Mouse (Mus musculus) cerebellum, postnatal 36 days (tissue): Measurements from ENCODE around the gene A430078G23Rik.
A peak's percentile ranks its signal among the peaks of the same experiment; 100 is the strongest.

Experiments
- DNase-seq, 2 experiments: peaks; one replicate each; pipeline ENCODE4 v3.0.0; 2021 to 2022; ENCODE audit warnings: mixed read lengths in 2 of 2

A430078G23Rik gene

GRCm38 (mm10) chr8:3350747-3351146, 2.5 kb upstream of the A430078G23Rik start:
- no peak for DNase-seq

- no peak for DNase-seq
These were observed 500 bp upstream of the A430078G23Rik start for GRCm38 (mm10) chr8:3352715-3353114.

GRCm38 (mm10) chr8:3353811-3354442, 712 bp downstream of the A430078G23Rik start:
- DNase-seq: no peak

GRCm38 (mm10) chr8:3354443-3354812, 1.2 kb downstream of the A430078G23Rik start:
- no peak for DNase-seq

DNA sequence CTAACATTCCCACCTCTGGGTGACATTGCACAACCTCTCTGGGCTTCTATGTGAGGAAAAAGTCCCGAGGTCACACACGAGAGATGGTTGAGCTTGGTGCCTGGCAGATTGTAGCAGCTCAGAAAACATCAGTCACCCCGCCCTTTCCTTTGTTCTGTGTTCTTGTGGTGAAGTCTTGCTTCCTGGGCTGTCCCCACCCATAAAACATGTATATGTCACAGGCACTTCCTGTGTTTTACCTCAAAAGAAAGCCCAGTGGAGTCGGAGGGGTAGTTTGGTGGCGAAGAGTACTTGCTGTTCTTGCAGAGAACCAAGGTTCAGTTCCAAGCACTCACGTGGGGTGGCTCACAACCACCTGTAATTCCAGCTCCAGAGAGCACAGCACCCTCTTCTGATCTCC, 2.4 kb downstream of the A430078G23Rik start:
- DNase-seq: no peak

GRCm38 (mm10) chr8:3358060-3358459, 4.8 kb downstream of the A430078G23Rik start:
- peak; percentile 89 to 90 for DNase-seq

DNA sequence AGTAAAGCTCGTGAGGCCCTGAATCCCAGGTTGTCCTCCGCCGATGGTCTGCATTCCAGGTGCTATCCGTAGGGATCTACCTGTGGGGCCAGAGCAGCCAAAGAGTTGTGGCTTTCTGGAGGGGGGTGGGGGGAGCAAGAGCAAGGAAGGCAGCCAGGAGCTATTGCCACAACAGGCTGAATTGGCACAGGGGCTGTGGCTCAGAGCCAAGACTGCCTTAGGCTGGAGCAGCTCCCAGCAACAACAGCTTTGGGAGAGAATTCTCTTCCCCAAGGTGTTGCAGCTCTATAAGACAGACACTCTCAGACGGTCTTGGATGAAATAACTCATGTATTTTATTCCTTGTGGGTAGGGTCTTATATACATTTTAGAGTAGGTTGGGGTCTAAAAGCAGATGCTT, 13.9 kb downstream of the A430078G23Rik start:
- DNase-seq: no peak

DNA sequence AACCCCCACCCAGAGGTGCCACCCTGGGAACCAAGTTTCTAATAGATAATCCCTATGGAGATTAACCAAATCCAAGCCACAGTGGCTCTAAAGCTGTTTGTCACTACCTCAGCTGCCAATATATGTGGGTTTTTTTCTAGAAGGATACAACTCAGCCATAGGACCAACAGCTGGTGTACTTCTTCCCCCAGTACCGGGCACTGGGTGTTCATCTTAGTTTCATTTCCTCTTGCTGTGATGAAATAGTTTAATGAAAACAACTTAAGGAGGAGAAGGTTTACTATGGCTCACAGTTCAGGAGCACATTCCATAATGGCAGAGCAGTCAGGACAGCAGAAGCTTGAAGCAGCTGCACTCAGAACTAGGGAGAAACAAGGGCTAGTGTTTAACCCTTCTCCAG, 14.9 kb downstream of the A430078G23Rik start:
- no peak for DNase-seq

DNA sequence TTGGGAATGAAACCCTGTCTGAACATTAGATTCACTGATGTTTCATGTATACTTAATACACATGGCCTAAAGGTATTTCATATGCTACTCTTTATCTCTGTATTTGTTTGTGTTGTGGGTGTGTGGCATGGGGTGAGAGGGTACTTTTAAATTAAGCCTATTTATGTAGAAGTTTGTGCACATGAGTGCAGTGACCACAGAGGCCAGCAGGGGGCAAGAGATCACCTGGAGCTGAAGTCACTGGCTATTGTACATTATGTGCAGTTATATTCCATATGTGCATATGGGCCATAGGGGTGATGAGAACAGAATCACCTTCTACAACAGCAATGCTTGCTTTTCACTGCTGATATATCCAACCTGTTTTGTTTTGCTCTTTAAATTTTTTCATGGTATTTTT, 22.5 kb downstream of the A430078G23Rik start:
- no peak for DNase-seq

DNA sequence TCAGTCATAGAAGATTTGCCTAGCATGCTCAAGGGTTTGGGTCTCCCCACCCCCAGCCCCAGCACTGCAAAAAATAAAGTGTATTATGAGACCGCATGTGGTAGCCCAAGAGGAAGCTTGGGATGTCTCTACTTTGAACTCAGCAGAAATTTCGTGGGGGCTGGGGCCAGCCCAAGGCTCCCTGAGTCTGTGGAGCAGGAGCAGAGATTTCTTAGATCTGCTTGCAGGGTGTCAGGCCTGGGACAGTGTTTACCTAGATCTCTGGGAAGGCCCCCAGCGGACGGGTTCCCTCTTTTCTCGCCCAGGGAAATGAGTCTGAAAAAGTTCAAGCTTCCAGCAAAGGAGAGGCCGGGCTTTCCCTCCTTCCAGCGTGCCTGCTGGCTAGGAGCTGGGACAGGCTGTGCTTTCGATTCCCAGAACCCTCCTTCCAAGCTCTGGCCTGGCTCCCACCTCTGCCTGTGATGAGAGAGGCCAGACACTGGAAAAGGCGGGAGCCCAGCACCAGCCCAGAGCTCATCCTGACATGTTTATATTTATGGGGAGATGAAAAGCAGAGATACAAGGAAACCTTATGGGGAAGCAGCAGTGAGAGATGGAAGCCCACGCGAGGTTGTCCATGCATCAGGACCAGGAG, 23.5 kb downstream of the A430078G23Rik start:
- DNase-seq: no peak

- DNase-seq: peak; percentile 52 to 57
These were observed 34.1 kb downstream of the A430078G23Rik start for GRCm38 (mm10) chr8:3387286-3387685.

GRCm38 (mm10) chr8:3388591-3389338, 35.5 kb downstream of the A430078G23Rik start:
- no peak for DNase-seq

GRCm38 (mm10) chr8:3389506-3389905, 36.3 kb downstream of the A430078G23Rik start:
- DNase-seq: no peak

DNA sequence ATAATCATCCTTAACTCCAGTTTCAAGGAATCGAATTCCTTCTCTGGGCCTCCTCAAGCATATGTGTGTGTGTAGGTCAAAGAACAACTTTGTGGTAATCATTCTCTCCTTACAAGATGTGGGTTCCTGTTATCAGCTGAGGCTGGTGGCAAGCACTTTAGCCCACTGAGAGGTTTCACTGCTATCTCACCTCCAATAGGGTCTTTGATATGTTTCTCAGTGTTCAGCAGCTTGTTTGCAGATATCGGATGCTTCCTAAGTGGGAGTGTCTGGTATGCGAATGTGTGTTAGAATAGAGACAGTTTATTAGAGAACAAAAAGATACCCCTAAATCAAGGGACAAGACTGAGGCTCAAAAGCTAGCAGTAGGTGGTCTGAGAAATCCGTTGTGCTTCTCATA, 39.1 kb downstream of the A430078G23Rik start:
- DNase-seq: no peak

- peak; percentile 77 to 86 for DNase-seq
These were observed 39.8 kb downstream of the A430078G23Rik start, which contains the start of gene Arhgef18 for GRCm38 (mm10) chr8:3392771-3393710. Gene Arhgef18 (plus strand): TSS chr8:3393006.

- DNase-seq: no peak
These were observed 41.4 kb downstream of the A430078G23Rik start for GRCm38 (mm10) chr8:3394600-3394999.

DNA sequence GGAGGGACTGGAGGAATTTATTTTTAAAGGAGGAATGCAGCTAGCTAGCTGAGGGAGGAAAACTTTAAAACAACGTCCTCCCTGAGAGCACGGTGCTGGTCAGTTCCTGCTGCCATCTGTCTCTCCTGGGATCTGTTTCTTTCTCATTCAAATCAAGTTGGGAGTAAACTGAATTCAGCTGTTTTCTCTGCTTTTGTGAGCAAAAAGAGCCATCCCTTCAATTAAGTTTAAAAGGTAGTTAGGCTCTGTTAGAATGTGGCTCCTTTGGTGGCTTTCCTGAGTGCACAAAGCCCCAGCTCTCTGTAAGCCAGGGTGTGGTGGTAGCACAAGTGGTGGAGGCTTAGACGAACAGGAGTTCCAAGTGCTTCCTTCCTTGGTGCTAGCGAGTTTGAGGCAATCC, 42.0 kb downstream of the A430078G23Rik start:
- no peak for DNase-seq

GRCm38 (mm10) chr8:3397597-3397996, 44.4 kb downstream of the A430078G23Rik start:
- DNase-seq: no peak

GRCm38 (mm10) chr8:3400509-3400908, 47.3 kb downstream of the A430078G23Rik start:
- no peak for DNase-seq

DNA sequence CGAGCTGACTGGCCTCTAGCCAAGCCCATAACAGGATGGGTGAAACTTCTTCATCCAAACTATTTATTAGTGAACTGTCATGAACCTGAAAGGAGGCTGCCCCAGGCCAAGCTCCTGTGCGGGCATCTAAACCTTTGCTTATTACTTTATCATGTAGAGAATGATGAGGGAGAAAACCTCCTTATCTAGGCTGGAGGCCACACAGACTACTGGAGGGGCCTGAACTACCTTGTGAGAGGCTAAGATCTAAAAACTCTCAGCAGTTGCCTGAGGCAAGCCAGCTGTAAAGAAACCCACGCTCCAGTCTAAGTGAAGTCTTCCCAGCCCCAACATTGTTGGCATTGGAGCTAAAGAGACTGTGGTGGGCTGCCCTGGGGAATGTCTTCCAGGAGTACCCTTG, 54.2 kb downstream of the A430078G23Rik start:
- no peak for DNase-seq

DNA sequence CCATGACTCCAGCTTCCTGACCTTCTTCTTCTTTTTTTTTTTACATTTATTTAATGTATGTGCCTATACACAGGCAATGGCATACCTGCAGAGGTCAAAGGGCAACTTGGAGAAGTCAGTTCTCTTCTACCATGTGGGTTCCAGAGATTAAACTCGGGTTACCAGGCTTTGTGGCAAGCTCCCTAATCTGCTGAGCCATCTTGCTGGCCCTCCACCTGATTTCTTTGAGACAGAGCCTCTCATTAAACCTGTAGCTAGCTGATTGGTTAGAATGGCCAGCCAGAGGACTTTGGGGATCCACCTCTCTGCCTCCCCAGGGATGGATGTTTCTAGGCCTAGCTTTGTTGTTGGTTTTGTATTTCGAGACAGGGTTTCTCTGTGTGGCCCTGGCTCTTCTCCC, 57.9 kb downstream of the A430078G23Rik start:
- DNase-seq: no peak

DNA sequence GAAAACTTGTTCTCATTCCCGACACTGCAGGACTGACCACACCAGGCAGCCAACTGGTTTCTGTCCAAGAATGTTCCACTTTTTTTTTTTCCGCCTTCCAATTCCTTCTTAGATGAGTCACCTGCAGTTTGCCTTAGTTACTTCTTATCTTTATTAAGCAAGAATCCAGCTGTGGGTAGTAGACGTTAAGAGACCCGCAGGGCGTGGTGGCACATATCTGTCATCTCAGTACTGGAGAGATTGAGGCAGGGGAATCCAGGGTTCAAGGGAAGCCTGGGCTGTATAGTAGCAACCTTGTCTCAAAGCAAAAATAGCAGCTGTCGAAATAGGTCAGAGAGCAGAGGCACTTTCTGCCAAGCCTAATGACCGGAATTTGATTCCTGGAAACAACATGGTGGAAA, 58.7 kb downstream of the A430078G23Rik start:
- peak in 1 of 2 experiments; percentile 25 for DNase-seq

DNA sequence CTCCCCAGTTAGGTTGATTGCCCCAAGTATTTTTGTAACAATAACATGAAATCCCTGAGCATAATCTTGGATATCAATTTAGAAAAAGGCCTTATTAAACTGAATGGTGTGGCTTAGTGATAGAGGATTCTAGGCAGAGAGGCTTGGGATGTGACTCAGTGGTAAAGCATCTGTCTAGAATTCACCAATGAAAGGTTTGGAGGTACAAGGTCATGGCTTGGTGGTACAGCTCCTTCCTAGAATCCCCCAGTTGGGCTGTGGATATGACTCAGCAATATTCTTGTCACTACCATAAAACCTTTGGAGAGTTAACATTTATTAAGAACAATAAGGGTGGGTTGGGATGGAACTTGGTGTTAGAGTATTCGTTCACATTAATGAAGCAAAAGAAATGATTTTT, 59.6 kb downstream of the A430078G23Rik start:
- no peak for DNase-seq
